Mouse (Mus musculus) kidney, embryonic 16.5 days (tissue): Measurements from ENCODE around the gene Upf2. TPM values are rescaled to one million over a fixed set of nuclear protein-coding genes. Genes with fewer than 3 reads are reported as not detected.
"Not testable (repeated sequence)": the region's sequence is repeated elsewhere in the genome, so short reads cannot be mapped to it uniquely, and the experiment has no call there.

ENCODE experiments used
- ATAC-seq: fragments of 200-750 bp; cut with Nextera tagmentation; 2 replicates; pipeline ENCODE4 v1.8.0; 2017; ENCODE audit warnings: moderate TSS enrichment; ENCODE audit not compliant: low FRiP score, low TSS enrichment
- H3K27ac ChIP-seq: fragments of 300-500 bp; sonication (generic); 2 replicates; pipeline ENCODE4 v1.5.1; 2014; ENCODE audit warnings: low read length
- H3K27me3 ChIP-seq: fragments of 300-500 bp; sonication (generic); 2 replicates; pipeline ENCODE4 v1.6.1; 2014; ENCODE audit warnings: low read length, control low read depth, mixed read lengths; ENCODE audit not compliant: insufficient read depth
- H3K36me3 ChIP-seq: fragments of 300-500 bp; sonication (generic); 2 replicates; pipeline ENCODE4 v1.6.1; 2014; ENCODE audit warnings: low read length, control low read depth, mixed read lengths; ENCODE audit not compliant: insufficient read depth
- H3K4me1 ChIP-seq: fragments of 300-500 bp; sonication (generic); 2 replicates; pipeline ENCODE4 v1.6.1; 2014; ENCODE audit warnings: low read length, control low read depth, mixed read lengths; ENCODE audit not compliant: insufficient read depth
- H3K4me2 ChIP-seq: fragments of 300-500 bp; sonication (generic); replicated peaks from 2 replicates; pipeline ENCODE4 v1.6.1; 2014; ENCODE audit warnings: low read depth, low read length
- H3K4me3 ChIP-seq: fragments of 300-500 bp; sonication (generic); 2 replicates; pipeline ENCODE4 v1.5.1; 2014; ENCODE audit warnings: mild to moderate bottlenecking, low read length
- H3K9ac ChIP-seq: fragments of 300-500 bp; sonication (generic); replicated peaks from 2 replicates; pipeline ENCODE4 v1.6.1; 2014; ENCODE audit warnings: low read length
- H3K9me3 ChIP-seq: fragments of 300-500 bp; sonication (generic); 2 replicates; pipeline ENCODE4 v1.6.1; 2016; ENCODE audit warnings: low read length, control low read depth
- WGBS: fragments of 180-500 bp; shearing (Covaris S2); extraction: QIAGEN DNeasy Blood & Tissue Kit; methylation state at CpG from one replicate; pipeline ENCODE4 v1.1.7; 2014; 5-methylcytosine and 5-hydroxymethylcytosine counted together
- polyA plus RNA-seq: library from polyadenylated mRNA; unstranded; fragments of >200 nt; fragmentation: Nextera tagmentation; extraction: Ambion mirVana; gene quantifications from 2 replicates; pipeline ENCODE4 v1.2.1, GENCODE M21; 2015

The Upf2 gene
- polyA plus RNA-seq, 1 experiment from 2014 or later = 11.0 TPM

- H3K27ac ChIP-seq, ATAC-seq, H3K4me1 ChIP-seq, H3K27me3 ChIP-seq, H3K4me3 ChIP-seq, H3K9me3 ChIP-seq, H3K9ac ChIP-seq, H3K4me2 ChIP-seq: not testable (repeated sequence)
- WGBS = 96% methylated on average over 3 of the region's 3 CpGs
- H3K36me3 ChIP-seq = peaks cover 16% of the 10 kb centered on the region
These were observed 19.4 kb downstream of the Upf2 start for GRCm38 (mm10) chr2:5970629-5971028.

- Histone ChIP-seq H3K9me3 (no peaks in the 10 kb centered on the region), H3K36me3 (peaks cover 25% of the 10 kb centered on the region), H3K9ac (no peak overlapping the region), H3K27ac (no peak overlapping the region), H3K27me3 (no peaks in the 10 kb centered on the region), H3K4me1 (no peaks in the 10 kb centered on the region), H3K4me3 (no peak overlapping the region), H3K4me2 (no peak overlapping the region)
- WGBS = 93% methylated on average over 4 of the region's 4 CpGs
- ATAC-seq = no peak
These were observed 26.3 kb downstream of the Upf2 start for GRCm38 (mm10) chr2:5977532-5977931.

- no peaks in the 10 kb centered on the region for H3K9me3 ChIP-seq
- no peak overlapping the region for H3K4me3 ChIP-seq
- no peak for ATAC-seq
- 18% methylated on average over 5 of the region's 5 CpGs for WGBS
- no peaks in the 10 kb centered on the region; the same call in 1 of the 2 replicates for H3K4me1 ChIP-seq
- H3K27ac ChIP-seq = no peak overlapping the region
- peaks cover 16% of the 10 kb centered on the region for H3K36me3 ChIP-seq
- H3K27me3 ChIP-seq = no peaks in the 10 kb centered on the region
- H3K4me2 ChIP-seq = no peak overlapping the region
- H3K9ac ChIP-seq = no peak overlapping the region
These were observed 44.3 kb downstream of the Upf2 start for GRCm38 (mm10) chr2:5995538-5995937.

- ATAC-seq = no peak
- Histone ChIP-seq H3K27me3 (no peaks in the 10 kb centered on the region), H3K4me2 (no peak overlapping the region), H3K27ac (no peak overlapping the region), H3K9me3 (no peaks in the 10 kb centered on the region), H3K9ac (no peak overlapping the region), H3K4me3 (no peak overlapping the region), H3K36me3 (peaks cover 11% of the 10 kb centered on the region; the same call in 1 of the 2 replicates), H3K4me1 (no peaks in the 10 kb centered on the region)
- 85% methylated on average over 3 of the region's 3 CpGs for WGBS
These were observed 52.7 kb downstream of the Upf2 start for GRCm38 (mm10) chr2:6003949-6004348.

GRCm38 (mm10) chr2:6014532-6014931 lies 63.3 kb downstream of the Upf2 start:
- 88% methylated on average over 5 of the region's 5 CpGs for WGBS
- no peak overlapping the region for H3K27ac ChIP-seq
- no peaks in the 10 kb centered on the region for H3K27me3 ChIP-seq
- no peaks in the 10 kb centered on the region for H3K4me1 ChIP-seq
- H3K4me3 ChIP-seq = no peak overlapping the region
- no peak overlapping the region for H3K9ac ChIP-seq
- H3K9me3 ChIP-seq = no peaks in the 10 kb centered on the region
- H3K36me3 ChIP-seq = peaks cover 30% of the 10 kb centered on the region
- H3K4me2 ChIP-seq = no peak overlapping the region
- ATAC-seq = no peak

- H3K9ac ChIP-seq, H3K4me1 ChIP-seq, H3K4me3 ChIP-seq, H3K9me3 ChIP-seq, H3K27ac ChIP-seq, H3K4me2 ChIP-seq, ATAC-seq, H3K27me3 ChIP-seq: not testable (repeated sequence)
- 88% methylated on average over 6 of the region's 6 CpGs for WGBS
- H3K36me3 ChIP-seq = peaks cover 36% of the 10 kb centered on the region
These were observed 63.9 kb downstream of the Upf2 start for GRCm38 (mm10) chr2:6015182-6015581.

GRCm38 (mm10) chr2:6020570-6020969 lies 69.3 kb downstream of the Upf2 start:
- no peak for ATAC-seq
- Histone ChIP-seq H3K9me3 (no peaks in the 10 kb centered on the region), H3K27me3 (no peaks in the 10 kb centered on the region), H3K27ac (no peak overlapping the region), H3K4me1 (no peaks in the 10 kb centered on the region), H3K4me2 (no peak overlapping the region), H3K4me3 (no peak overlapping the region), H3K36me3 (peaks cover 44% of the 10 kb centered on the region), H3K9ac (no peak overlapping the region)

- no peaks in the 10 kb centered on the region for H3K4me1 ChIP-seq
- ATAC-seq = no peak
- 91% methylated on average over 1 of the region's 1 CpGs for WGBS
- no peak overlapping the region for H3K9ac ChIP-seq
- peaks cover 11% of the 10 kb centered on the region for H3K36me3 ChIP-seq
- no peak overlapping the region for H3K4me3 ChIP-seq
- H3K9me3 ChIP-seq = no peaks in the 10 kb centered on the region
- H3K27ac ChIP-seq = no peak overlapping the region
- H3K4me2 ChIP-seq = no peak overlapping the region
- H3K27me3 ChIP-seq = no peaks in the 10 kb centered on the region
These were observed 91.4 kb downstream of the Upf2 start for GRCm38 (mm10) chr2:6042644-6043043.

- Histone ChIP-seq H3K4me2 (no peak overlapping the region), H3K4me1 (no peaks in the 10 kb centered on the region), H3K27ac (no peak overlapping the region), H3K9me3 (no peaks in the 10 kb centered on the region), H3K4me3 (no peak overlapping the region), H3K9ac (no peak overlapping the region), H3K27me3 (no peaks in the 10 kb centered on the region), H3K36me3 (peaks cover 28% of the 10 kb centered on the region)
- ATAC-seq = no peak
- WGBS = 69% methylated on average over 7 of the region's 7 CpGs
These were observed 95.5 kb downstream of the Upf2 start for GRCm38 (mm10) chr2:6046796-6047195.

- Histone ChIP-seq H3K9me3 (no peaks in the 10 kb centered on the region), H3K4me3 (no peak overlapping the region), H3K36me3 (peaks cover 38% of the 10 kb centered on the region), H3K27ac (no peak overlapping the region), H3K9ac (no peak overlapping the region), H3K4me2 (no peak overlapping the region), H3K27me3 (no peaks in the 10 kb centered on the region), H3K4me1 (no peaks in the 10 kb centered on the region)
- 76% methylated on average over 4 of the region's 4 CpGs for WGBS
- no peak for ATAC-seq
These were observed 97.3 kb downstream of the Upf2 start for GRCm38 (mm10) chr2:6048570-6048969.

GRCm38 (mm10) chr2:6049018-6049417 lies 97.7 kb downstream of the Upf2 start:
- Histone ChIP-seq H3K27ac (no peak overlapping the region), H3K9ac (no peak overlapping the region), H3K9me3 (no peaks in the 10 kb centered on the region), H3K36me3 (peaks cover 36% of the 10 kb centered on the region), H3K4me1 (no peaks in the 10 kb centered on the region), H3K4me3 (no peak overlapping the region), H3K27me3 (no peaks in the 10 kb centered on the region), H3K4me2 (no peak overlapping the region)
- ATAC-seq = no peak
- 90% methylated on average over 3 of the region's 3 CpGs for WGBS
